Comparison of ENCODE assay signal across 32 mouse cellular contexts in the genomic region with DNA sequence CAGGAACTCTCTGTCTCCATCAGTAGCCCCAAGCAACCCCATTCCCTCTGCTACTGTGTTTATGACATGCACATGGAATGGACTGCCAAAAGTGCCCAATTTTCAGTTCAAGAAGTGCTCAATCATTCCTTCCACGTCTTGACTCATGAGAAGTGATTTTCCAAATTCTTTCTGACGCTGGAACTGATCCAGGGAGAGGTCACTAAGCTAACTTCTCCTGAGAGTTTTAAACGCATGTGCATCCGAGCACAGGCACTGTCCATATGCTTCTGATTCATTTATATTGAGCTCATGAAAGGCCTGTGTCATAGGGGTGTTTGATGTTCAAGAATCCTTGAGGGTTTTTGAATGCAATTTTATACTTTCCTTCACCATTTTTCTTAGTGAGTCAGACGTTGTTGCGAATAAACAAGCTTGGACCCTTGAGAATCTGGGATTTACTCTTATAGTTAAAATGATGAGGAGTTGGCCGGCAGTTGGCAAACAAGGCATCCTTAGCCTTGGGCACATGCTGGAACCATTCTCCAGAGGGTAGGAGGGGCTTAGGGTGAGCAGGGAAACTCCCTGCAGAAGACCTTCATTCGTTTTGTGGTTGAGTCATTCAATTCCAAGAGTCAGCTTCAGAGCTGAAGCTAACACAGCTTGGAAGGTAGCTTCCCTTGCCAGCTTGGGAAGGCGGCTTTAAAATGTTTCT.
DNase-seq lines count a peak whose midpoint lies in the region; ATAC-seq and TF ChIP-seq lines count a peak whose summit lies in the region.
"Had no signal": no experiment of that assay in that cellular context is flagged by ENCODE, and none has a peak within 500 bp of the region (broad histone marks: within the 10 kb centered on the region; RNA-seq: fewer than 3 reads in every experiment).

No protein-coding gene starts in this region.

- H3K4me1 ChIP-seq in lung, embryonic 14.5 days (ENCODE audit: insufficient read depth) = no peaks in the 10 kb centered on the region
- peaks cover 15% of the 10 kb centered on the region for H3K4me1 ChIP-seq in limb, embryonic 14.5 days (ENCODE audit: control insufficient read depth, insufficient read depth, low read length)
- H3K4me1 ChIP-seq: hindbrain, embryonic 15.5 days; kidney, embryonic 15.5 days; liver, embryonic 12.5 days; midbrain, embryonic 15.5 days had no signal

- TF ChIP-seq CTCF in lung, embryonic 14.5 days (IDR thresholded peaks at IDR 0.05; ENCODE audit: low read depth) = no peak

- ATAC-seq in lung, embryonic 14.5 days (ENCODE audit: insufficient read depth) = no peak
- ATAC-seq in limb, embryonic 14.5 days (ENCODE audit: low FRiP score, low read depth) = peak; percentile 73
- ATAC-seq: forebrain, embryonic 14.5 days; inflammation-experienced regulatory T-cells, adult 6 months; liver, embryonic 12.5 days; liver, postnatal 0 days; lung, postnatal 0 days; midbrain, embryonic 15.5 days had no signal

- H3K27ac ChIP-seq in lung, embryonic 14.5 days (ENCODE audit: low read depth) = no peak overlapping the region
- H3K27ac ChIP-seq in limb, embryonic 14.5 days (replicated peaks; ENCODE audit: low read depth, low read length) = no peak overlapping the region
- H3K27ac ChIP-seq: embryonic facial prominence, embryonic 12.5 days; gastrocnemius, adult 2 months; hindbrain, embryonic 10.5 days; hindbrain, embryonic 15.5 days; kidney, embryonic 15.5 days; liver, embryonic 12.5 days; macrophage; midbrain, embryonic 15.5 days; neural tube, embryonic 12.5 days had no signal

- H3K9me3 ChIP-seq in lung, embryonic 14.5 days (ENCODE audit: low read depth, low read length) = no peaks in the 10 kb centered on the region
- no peaks in the 10 kb centered on the region for H3K9me3 ChIP-seq in limb, embryonic 14.5 days (ENCODE audit: control insufficient read depth, low read length)
- H3K9me3 ChIP-seq: embryonic facial prominence, embryonic 12.5 days; G1E; hindbrain, embryonic 10.5 days; hindbrain, embryonic 15.5 days; kidney, embryonic 15.5 days; liver, embryonic 12.5 days; midbrain, embryonic 15.5 days; neural tube, embryonic 12.5 days had no signal

- no peak overlapping the region for H3K9ac ChIP-seq in lung, embryonic 14.5 days
- no peak overlapping the region for H3K9ac ChIP-seq in limb, embryonic 14.5 days (ENCODE audit: low read depth, low read length, severe bottlenecking)
- H3K9ac ChIP-seq: embryonic facial prominence, embryonic 12.5 days; hindbrain, embryonic 15.5 days; kidney, embryonic 15.5 days; liver, embryonic 12.5 days; liver, postnatal 0 days; midbrain, embryonic 15.5 days; neural tube, embryonic 12.5 days had no signal

- no peaks in the 10 kb centered on the region for H3K36me3 ChIP-seq in lung, embryonic 14.5 days (ENCODE audit: insufficient read depth)
- no peaks in the 10 kb centered on the region for H3K36me3 ChIP-seq in limb, embryonic 14.5 days (ENCODE audit: control insufficient read depth, insufficient read depth, low read length)
- H3K36me3 ChIP-seq: embryonic facial prominence, embryonic 12.5 days; G1E; hindbrain, embryonic 10.5 days; hindbrain, embryonic 15.5 days; kidney, embryonic 15.5 days; liver, embryonic 12.5 days; midbrain, embryonic 15.5 days; neural tube, embryonic 12.5 days had no signal

- TF ChIP-seq POLR2A in limb, embryonic 14.5 days (IDR thresholded peaks at IDR 0.05; ENCODE audit: borderline replicate concordance, extremely low read depth, insufficient read depth, insufficient read length) = no peak

- no peaks in the 10 kb centered on the region for H3K27me3 ChIP-seq in lung, embryonic 14.5 days (ENCODE audit: insufficient read depth, low read length)
- H3K27me3 ChIP-seq in limb, embryonic 14.5 days (ENCODE audit: control insufficient read depth, insufficient read depth, low read length) = no peaks in the 10 kb centered on the region
- H3K27me3 ChIP-seq: embryonic facial prominence, embryonic 12.5 days; kidney, embryonic 15.5 days; liver, embryonic 12.5 days; midbrain, embryonic 15.5 days; neural tube, embryonic 12.5 days had no signal

- no peak overlapping the region for H3K4me2 ChIP-seq in lung, embryonic 14.5 days
- no peak overlapping the region for H3K4me2 ChIP-seq in limb, embryonic 14.5 days (replicated peaks; ENCODE audit: low read depth, low read length, severe bottlenecking)
- H3K4me2 ChIP-seq: embryonic facial prominence, embryonic 12.5 days; hindbrain, embryonic 15.5 days; kidney, embryonic 15.5 days; liver, embryonic 12.5 days; midbrain, embryonic 15.5 days; neural tube, embryonic 12.5 days had no signal

- 53% methylated on average over 9 of the region's 9 CpGs for WGBS in lung, embryonic 14.5 days
- WGBS in limb, embryonic 14.5 days = 39% methylated on average over 9 of the region's 9 CpGs

- DNase-seq in lung, embryonic 14.5 days = peak; percentile 33
- no peak for DNase-seq in lung, postnatal 25 days (ENCODE audit: low spot score)
- DNase-seq in NIH3T3 (ENCODE audit: low read depth) = peak; percentile 79
- peak; percentile 45 for DNase-seq in brain, adult 2 months (ENCODE audit: low read depth, low spot score)
- DNase-seq in limb, embryonic 14.5 days (ENCODE audit: low spot score) = peak; percentile 67
- no peak for DNase-seq in layer of hippocampus, adult 8-10 months (ENCODE audit: low spot score in 2 of 2)
- DNase-seq in spleen, postnatal 36 days (ENCODE audit: low spot score in 2 of 2) = no peak
- DNase-seq: adrenal gland, postnatal 36 days; cerebellum, adult 2 months; cerebellum, postnatal 14 days; gastrocnemius, adult 2 months; heart, postnatal 14 days; kidney, adult 11 months; kidney, postnatal 25 days; left cerebral cortex, postnatal 4 days; liver, postnatal 0 days; right cerebral cortex, postnatal 4 days; thymus, adult 2 months; thymus, postnatal 4 days had no signal

- H3K4me3 ChIP-seq in lung, embryonic 14.5 days (ENCODE audit: low read depth, low read length) = no peak overlapping the region
- no peak overlapping the region for H3K4me3 ChIP-seq in limb, embryonic 14.5 days (replicated peaks; ENCODE audit: low read length)
- H3K4me3 ChIP-seq: embryonic facial prominence, embryonic 12.5 days; gastrocnemius, adult 2 months; hindbrain, embryonic 10.5 days; hindbrain, embryonic 15.5 days; kidney, embryonic 15.5 days; liver, embryonic 12.5 days; midbrain, embryonic 15.5 days; myocyte; neural tube, embryonic 12.5 days had no signal

Comparison
In these comparisons a context has a peak if more than half of its experiments do, and no peak if none do; other contexts are left out.
1. DNase-seq: peak in lung, embryonic 14.5 days (single experiment), NIH3T3 (single experiment), brain, adult 2 months (single experiment) and limb, embryonic 14.5 days (single experiment); none in lung, postnatal 25 days (single experiment), layer of hippocampus, adult 8-10 months (0 of 2) and spleen, postnatal 36 days (0 of 2).